Mouse (Mus musculus): Measurements from ENCODE around the gene Zfp74.

GRCm38 (mm10) chr7:29942740-29943139, 11.1 kb downstream of the Zfp74 start:
- TF ChIP-seq EP300 (optimal IDR thresholded peaks at IDR 0.05), result no peak
- TF ChIP-seq CTCF (IDR thresholded peaks at IDR 0.05; ENCODE audit: low read depth), result no peak

Measured in stomach, postnatal 0 days (tissue).